Mouse (Mus musculus) E14TG2a.4 (cell line): ENCODE measurements around the gene Olfr1034.

ENCODE experiments used
- CTCF ChIP-seq: conservative IDR thresholded peaks from 2 replicates; pipeline ENCODE4 v1.5.1; 2014; ENCODE audit warnings: low read length
- POU5F1 ChIP-seq: IDR thresholded peaks from 2 replicates; pipeline ENCODE4 v1.6.1; 2014; ENCODE audit warnings: low read length, borderline replicate concordance

DNA sequence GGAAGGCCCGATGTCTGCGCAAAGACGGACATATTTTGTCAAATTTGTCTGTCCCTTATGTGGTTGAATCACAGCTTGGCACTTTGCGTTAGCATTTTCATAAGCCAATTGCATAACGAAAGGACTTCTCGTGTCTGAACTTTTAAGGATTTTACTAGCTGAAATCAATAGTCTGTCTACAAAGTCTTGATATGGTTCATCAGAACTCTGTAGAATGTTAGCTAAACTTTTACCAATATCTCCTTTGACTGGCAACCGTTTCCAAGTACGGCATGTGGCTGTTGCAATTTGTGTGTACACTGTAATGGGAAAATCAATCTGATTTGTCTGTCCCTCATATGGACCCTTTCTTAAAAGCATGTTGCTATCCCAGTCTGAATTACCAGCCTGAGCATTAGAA, 24.5 kb downstream of the Olfr1034 start:
- TF ChIP-seq CTCF (no peak), POU5F1 (no peak)
